Mouse (Mus musculus) heart, adult 2 months (tissue): Measurements from ENCODE around the gene Slf2.

Source experiments
- CTCF ChIP-seq: fragments of 200-600 bp; IDR thresholded peaks from 2 replicates; pipeline ENCODE4 v1.8.1; 2022; ENCODE audit warnings: antibody characterized with exemption, mild to moderate bottlenecking, moderate library complexity
- EP300 ChIP-seq: fragments of 200-500 bp; IDR thresholded peaks from 2 replicates; pipeline ENCODE4 v1.6.1; 2011; ENCODE audit warnings: low read depth, low read length, control low read depth; ENCODE audit not compliant: insufficient read depth

- TF ChIP-seq CTCF = no peak
- no peak for TF ChIP-seq EP300
These were observed 39.5 kb upstream of the Slf2 start for GRCm38 (mm10) chr19:44891446-44891845.
